Mouse (Mus musculus) urinary bladder, adult 18-20 months (tissue): Measurements from ENCODE around the gene Erich6.
"Not testable (repeated sequence)": the region's sequence is repeated elsewhere in the genome, so short reads cannot be mapped to it uniquely, and the experiment has no call there.

Source experiments
- DNase-seq, 2 experiments: peaks; one replicate each; pipeline ENCODE4 v3.0.0; 2022; ENCODE audit warnings: low spot score in 2 of 2, mixed read lengths in 2 of 2

Gene Erich6

DNA sequence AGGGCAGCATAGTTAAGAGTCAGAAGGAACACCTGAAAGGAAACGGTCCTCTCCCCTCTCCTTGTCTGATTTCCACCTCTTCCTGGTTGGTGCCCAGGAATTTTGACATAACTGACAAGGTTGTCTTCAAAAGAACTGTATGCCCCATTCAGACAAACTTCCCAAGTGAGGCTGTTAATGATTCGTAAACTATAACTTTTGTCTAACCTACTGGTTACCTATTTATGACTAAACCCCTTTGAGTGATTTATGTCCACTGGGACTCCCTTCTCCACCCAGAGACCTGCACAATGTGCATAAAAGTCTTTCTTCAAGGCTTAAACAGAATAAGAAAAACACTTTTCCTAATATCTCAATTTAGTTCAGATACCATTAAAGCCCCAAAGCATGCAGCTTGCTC lies 10.2 kb upstream of the Erich6 start:
- DNase-seq: no peak

DNA sequence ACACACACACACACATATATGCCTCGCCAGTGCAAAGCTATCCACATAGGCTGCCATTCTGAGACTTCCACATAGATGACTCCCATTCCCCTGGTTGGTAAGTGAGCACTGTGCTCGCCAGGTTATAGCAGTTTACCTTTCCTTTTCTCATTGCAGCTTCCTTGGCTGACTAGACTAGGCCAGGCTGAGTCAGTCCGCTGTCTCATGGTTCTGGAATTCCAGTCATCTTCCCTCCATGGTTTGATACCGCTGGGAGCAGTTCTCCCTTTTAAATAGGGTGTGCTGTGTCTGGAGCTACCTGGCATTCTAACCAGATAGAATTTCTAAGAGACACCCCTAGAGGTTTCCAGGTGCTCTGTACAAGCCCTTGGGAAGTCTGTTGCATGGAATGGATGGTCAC lies 9.2 kb upstream of the Erich6 start:
- no peak for DNase-seq

DNA sequence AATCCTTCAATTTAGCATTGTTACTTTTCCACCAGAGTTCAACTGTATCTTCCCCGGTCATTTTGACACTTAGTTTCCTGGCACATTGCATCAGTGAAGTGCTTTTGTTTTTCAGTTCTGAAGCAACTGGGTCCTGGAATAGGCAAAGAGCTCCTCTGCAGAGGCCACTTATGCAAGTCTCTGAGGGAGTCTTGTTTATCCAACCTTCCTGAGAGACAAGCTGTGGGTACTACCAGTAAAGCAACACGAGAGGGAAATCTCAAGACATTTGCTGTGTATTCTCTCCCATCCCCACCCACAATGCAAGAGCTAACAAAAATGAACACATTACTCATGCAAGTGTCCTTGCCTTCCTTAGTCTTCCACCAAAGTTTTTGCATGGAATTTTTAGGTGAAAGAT lies 5.3 kb downstream of the Erich6 start:
- DNase-seq: no peak

DNA sequence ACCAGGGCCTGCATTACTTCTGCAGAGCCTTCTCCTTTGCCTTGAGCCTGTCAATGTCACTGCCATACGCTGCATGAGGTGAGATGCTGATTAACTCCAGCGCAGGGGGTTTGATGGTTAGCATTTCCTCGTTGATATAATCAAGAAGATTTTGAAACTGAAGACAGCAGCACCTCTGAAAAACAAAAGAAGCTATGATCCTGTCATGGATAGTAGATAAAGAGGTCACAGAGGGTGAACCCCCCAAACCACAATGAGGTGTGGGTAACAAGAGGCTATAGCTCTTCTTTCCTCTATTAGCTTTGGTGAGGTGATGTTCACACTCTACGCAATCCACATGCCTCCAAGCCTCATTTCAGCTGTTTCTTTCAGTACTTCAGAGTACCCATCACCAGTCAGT lies 12.0 kb downstream of the Erich6 start:
- DNase-seq: no peak

DNA sequence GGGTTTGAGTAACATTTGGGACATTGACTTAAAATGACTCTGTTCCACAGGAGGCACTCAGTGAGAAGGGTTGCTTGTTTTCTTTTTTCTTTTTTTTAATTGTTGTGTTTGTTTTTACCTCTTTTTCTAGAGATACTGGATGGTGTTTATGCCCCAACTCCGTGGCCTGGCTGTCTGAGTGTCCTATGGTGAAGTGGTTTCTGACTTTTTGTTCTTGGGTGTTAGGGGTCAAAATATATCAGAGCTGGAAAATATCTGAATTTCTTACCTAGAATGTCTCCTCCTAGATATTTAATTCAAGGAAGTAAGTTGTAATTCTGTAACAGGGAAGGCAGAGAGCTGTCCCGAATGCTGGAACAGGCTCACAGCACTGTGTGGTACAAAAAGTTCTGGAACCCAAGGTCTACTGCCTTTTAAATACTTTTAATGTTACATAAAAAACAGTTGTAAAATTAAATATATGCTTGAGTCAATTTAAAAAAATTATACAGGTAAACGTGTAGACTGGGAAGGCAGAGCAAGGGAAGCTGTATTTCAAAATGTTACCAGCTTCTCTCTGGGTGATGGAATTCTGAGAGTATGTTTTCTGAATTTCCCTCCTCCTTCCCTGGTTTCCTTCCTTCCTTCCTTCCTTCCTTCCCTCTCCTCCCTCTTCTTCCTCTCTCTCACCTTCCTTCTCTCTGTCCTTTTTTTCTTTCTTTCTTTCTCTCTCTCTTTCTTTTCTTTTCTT lies 14.2 kb downstream of the Erich6 start:
- DNase-seq: no peak

DNA sequence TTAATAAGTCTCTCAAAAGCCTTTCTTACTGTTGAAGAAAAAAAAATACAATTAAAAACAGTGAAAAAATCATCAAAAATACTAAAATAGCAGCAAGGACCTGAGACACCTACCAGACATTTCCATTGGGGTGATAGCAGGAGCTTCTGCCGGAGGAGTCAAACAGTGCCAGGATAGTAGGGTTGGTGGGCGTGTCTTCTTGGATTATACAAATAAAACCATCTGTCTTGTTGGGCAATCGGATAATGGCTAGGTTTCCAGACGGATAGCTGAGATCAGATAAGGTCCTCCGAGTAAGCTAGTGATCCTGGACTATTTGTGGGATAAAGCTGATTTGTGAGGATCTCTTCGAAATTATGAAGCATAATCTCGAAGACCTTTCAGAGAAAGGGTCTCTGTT lies 15.9 kb downstream of the Erich6 start:
- DNase-seq: no peak

DNA sequence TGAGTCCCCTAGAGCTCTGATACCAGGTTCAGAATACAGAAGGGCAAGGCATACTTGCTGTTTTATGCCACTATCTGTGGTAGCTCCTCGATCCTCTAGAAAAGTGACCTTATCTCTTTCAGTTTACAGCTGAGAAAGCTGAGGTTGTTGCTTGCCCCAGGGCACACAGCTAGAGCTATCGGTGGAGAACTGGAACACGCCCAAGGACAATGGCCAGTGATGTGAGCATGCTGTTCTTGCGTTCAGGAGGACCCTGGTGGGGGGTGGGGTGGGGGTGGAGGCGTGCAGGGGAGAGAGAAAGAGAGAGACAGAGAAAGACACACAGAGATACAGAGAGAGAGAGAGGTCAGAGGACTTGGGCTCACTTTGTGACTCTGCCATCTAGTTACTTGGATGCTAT lies 27.0 kb downstream of the Erich6 start:
- no peak for DNase-seq

DNA sequence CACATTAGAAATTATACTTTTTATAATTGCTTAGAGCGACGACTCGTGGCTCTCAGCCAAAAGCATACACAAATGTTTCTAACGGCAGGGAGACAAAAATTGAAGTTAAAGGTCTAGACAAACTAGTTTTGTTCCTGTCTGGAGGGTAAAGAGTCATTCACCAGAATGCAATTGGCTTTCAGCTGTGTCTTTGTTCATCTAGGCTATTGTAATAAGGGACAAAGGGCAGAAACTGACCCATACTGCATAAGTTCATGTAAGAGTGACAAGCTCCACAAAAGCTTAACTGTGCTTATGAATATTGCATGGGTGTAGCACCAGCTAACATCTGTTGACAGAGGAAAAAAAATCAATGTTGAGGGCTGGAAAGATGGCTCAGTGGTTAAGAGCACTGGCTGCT lies 28.5 kb downstream of the Erich6 start:
- DNase-seq: no peak

DNA sequence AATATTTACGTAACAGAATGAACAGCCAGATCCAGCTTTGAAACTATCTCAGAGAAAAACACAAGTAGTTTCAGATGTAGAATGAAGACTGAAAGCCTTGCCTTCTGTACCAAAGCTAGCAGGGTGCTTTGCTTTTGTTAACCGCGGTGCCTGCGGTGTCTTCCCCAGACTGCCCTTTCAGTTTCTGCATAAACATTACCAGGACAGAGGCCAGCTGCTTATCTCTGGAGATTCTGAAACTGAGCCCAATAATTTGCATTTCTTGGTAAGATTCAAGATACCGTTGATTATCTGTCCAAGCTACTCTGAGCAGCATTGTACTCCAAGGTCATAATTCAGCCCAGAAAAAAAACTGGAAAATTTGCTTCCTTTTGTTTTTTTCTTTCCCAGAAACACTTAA lies 43.4 kb downstream of the Erich6 start:
- DNase-seq: no peak

DNA sequence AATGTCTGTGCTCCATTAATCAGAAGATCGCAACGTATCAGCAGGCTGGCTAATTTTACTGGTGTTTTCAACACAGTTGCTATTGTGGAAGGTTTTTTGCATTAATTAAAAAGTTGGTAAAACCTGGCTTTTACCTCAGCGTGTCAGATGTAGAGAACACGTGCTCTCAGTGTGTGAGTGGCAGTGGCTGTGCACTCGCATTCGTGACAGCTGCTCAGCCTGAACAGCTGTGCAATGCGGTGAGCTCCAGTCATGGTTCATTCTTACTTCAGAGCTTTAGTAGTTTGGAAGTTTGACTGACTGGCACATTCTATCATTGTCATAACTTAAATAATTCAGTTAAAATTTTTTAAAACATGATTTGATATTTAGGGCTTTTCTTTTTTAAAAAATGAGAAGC lies 44.3 kb downstream of the Erich6 start:
- DNase-seq: not testable (repeated sequence)

DNA sequence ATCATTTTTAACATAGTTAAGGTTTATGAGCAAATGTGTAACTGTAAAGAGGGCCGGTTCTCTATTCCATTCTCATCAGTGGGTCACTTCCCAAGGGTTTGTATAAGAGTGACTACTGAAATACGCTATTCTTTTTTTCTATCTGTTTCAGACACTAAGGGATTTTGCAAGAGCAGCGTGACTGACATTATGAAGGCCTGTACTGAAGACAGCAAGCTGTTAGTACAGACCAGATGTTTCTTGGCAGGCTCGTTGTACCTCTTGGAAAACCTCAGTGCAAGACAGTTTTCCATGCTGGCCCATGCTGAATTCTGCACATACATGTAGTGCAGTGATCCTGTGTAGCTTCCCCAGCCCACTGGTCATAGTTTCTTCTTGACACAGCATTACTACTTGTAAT lies 46.5 kb downstream of the Erich6 start:
- DNase-seq: not testable (repeated sequence)

DNA sequence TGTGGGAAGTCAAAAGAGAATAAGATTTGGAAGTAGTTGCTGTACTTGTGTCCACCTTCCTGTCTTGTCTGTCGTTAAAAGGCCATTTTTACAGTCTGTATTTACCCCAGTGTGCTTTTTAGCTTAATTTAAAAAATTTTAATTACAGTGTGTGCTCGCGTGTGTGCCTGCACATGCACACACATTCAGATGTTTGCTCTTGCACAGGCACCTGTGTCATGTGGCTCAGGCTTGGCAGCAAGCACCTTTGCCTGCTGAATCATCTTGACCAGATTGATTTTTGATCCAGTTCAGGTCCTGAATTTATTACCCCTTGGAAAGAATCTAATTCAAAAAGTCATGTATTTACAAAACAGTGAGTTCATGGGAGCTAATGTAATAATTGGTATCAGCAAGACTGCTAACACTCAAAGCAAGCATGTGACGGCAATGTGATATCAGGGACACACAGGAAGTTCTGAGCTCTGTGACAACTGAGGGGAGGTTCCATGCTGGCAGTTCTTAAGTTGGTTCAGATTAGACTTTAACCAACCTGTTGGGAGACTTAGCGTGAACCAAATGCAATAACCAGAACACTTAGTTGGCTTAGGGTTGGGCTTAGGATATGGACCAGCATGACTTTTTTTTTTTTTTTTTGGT lies 54.1 kb downstream of the Erich6 start:
- DNase-seq: no peak

DNA sequence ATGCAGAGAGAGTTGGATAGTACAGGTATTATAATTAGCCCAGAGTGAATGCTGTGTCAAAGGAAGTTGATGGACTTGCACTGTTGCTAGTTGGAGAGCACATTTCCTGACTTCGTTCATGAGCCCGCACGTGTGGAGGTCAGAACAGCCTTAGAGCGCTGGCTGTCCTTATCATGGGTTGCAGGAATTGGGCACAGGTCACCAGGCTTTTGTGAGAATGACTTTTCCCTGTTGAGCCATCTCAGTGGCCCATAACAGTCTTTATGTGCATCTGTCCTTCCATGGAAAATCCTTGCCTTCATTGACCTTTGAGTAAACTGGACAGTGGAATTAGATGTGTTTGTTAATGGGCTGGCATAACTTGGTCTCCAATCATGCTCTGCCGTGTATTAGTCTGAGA lies 54.7 kb downstream of the Erich6 start:
- DNase-seq: no peak

DNA sequence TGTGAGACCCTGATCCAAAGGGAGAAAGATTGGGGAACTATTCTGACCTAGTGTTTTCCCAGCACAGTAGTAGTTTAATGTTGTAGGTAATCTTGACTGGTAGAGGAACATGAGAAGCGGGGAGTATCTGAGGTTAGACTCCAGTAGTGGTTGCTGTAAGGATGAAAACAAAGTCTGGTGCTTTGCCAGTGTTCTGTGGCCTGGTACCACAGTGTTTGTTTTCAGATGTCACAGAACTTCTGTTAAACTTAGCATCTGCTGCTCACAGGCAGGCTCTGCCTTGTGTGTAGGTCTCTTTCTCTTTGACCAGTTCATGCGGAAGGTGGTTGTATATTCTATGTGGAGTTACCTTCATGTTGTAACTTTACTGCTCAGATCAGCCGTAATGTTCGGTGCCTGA lies 55.5 kb downstream of the Erich6 start:
- no peak for DNase-seq

DNA sequence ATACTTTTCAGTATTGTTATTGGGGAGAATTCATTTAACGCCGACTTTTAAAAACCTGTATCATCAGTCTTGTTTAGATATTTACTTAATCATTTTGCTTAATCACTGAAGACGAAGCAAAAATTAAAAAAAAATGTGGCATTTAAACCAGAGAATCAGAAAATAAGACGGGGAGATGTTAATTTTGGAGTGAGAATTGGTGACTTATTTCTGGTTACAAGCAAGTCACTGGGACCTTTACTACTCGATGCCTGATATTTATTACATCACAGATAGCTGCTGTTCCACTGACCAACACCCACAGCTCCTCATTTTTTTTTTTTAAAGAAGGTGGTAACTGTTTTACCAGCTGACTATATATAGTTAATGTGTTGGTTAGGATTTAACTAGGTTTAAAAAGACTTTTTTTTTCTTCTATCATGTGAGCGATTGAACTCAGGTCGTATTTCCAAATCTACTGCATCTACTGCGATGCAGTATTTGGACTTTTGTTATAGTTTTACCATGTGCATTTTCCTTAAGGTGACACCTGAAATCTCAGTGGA lies 59.4 kb downstream of the Erich6 start:
- no peak for DNase-seq

DNA sequence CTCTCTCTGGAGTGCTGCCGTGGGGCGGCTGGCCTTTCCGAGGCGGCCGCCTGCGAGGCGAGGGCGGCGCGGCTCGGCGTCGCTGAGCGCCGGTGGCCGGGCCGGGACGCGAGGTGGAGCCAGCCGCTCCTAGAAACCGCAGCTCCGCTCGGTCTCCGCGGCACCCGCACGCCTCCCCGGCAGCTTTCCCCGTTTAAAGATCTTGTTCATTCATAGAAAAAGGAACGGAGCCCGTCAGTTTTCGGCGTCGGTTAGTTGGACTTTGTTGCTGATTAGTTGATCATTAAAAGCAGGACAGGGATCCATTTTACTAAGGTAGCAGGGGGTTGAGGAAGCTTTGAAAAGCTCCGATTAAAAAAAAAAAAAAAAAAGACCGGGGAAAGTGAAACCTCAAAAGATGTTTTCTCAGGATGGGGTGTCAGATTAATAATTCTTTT lies 59.9 kb downstream of the Erich6 start:
- peak; percentile 20 to 51 for DNase-seq

DNA sequence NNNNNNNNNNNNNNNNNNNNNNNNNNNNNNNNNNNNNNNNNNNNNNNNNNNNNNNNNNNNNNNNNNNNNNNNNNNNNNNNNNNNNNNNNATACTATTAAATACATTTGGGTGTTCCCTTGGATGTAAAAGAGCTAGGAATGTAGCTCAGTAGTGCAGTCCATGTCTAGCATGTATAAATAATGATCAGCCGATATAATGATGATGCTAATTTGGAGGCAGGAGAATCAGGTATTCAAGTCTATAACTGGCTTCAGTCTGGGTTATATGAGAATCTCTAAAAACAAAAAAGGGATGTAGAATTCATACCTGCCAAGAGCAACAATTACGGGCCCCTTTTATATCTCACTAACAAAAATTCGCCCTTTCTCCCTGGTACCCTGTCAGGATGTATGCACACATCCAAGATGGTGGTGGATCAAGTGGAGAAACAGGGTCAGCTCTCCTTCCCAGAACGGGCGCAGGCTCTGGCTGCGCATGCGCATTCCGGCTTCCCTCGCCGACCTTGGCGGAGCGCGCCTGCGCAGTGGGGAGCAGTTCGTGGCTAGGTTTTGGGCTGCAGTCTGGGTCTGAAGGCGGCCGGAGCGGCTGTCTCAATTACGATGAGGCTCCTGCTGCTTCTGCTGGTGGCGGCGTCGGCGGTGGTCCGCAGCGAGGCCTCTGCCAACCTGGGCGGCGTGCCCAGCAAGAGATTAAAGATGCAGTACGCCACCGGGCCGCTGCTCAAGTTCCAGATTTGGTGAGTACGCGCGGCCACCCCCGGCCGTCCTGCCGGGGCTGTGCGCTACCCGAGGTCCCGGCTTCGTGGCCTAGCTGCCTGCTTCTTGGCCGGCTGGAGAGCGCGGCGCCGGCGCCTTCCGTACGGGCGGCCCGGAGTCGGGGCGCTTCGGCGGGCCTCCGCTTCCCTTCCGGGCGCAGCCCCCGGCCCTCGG lies 60.6 kb downstream of the Erich6 start, which contains the start of gene Selenot:
TSS of gene Selenot (plus strand) at position 500 of the 930 bp plus-strand sequence.
- peak; percentile 91 to 95 for DNase-seq

DNA sequence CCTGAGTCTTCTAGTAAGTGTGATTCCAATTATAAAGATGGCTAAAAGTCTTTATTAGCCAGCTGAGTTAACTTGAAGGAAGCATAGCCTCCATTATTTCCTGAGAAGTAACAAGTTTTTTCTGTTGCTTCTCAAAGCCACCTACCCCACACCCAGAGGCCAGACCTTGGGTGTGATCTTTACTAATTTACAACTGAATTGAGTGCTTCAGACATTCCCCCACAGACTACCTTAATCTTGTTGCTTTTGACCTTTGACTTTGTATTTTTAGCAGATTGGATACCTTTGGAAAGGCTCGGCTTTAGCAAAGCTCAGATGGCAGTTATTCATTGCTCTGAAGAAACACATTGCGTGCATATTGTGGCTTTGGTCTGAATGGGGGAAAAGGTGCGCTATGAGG lies 66.2 kb downstream of the Erich6 start:
- DNase-seq: no peak
